Mouse (Mus musculus): ENCODE measurements around the gene Scml4. TPM values are rescaled to one million over a fixed set of nuclear protein-coding genes. Genes with fewer than 3 reads are reported as not detected.

Scml4 gene
- total RNA-seq, 2 experiments from 2014 or later = 2.0 to 2.8 TPM

- peak; percentile 79 for DNase-seq
- intact Hi-C loops (cut with DNase I; ENCODE audit: low total_unique reads) = no loop called here
Observed at GRCm38 (mm10) chr10:42972504-42973172, 112.5 kb downstream of the Scml4 start.

DNA sequence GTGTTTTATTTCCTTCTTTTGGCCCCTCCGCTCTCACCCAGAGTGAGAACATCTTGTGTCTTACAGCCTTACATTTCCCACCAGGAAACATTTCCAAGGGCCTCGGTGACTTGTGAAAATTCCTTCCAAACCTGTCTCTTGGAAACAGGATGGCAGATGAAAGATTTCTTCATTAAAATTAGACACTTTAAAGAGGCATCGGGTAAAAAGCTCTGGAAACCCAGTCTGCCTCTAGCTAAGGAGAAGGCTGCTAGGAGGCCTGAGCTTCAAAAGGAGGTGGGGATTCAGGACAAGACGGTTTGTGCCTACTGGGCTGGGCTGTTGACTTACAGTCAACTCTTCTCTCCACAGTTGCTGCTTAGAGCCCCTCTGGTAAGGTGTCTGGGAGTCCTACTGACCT is 113.4 kb downstream of the Scml4 start:
- intact Hi-C loops (cut with DNase I; ENCODE audit: low total_unique reads) = no loop called here
- no peak for DNase-seq

GRCm38 (mm10) chr10:42976577-42976976 is 116.4 kb downstream of the Scml4 start:
- DNase-seq = no peak

GRCm38 (mm10) chr10:42978346-42978745 is 118.2 kb downstream of the Scml4 start:
- intact Hi-C loops (cut with DNase I; ENCODE audit: low total_unique reads) = no loop called here
- DNase-seq = no peak

More at GRCm38 (mm10) chr10:42976577-42976976, 116.4 kb downstream of the Scml4 start:
- intact Hi-C loops (cut with DNase I; ENCODE audit: low total_unique reads) = no loop called here

GRCm38 (mm10) chr10:42980999-42981757 is 121.0 kb downstream of the Scml4 start:
- DNase-seq = no peak
- intact Hi-C loops (cut with DNase I; ENCODE audit: low total_unique reads) = no loop called here

DNA sequence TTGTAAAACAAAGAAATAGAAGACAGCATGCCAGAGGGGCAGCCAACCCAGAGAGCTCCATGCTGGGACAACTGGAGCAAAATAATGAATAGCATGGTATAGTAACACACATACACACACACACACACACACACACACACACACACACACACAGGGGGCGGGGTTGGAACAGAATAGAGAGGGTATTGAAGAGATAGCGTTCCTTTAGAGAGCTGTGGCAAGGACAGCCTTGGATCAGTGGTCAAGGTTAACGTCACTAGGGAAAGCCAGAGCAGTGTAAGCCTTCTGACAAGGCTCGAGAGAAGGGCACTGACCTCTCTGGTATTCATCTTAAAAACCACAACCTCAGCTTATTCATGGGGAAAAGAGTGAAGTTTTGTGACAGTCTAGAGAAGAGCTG is 124.7 kb downstream of the Scml4 start:
- intact Hi-C loops (cut with DNase I; ENCODE audit: low total_unique reads) = no loop called here
- no peak for DNase-seq

GRCm38 (mm10) chr10:42987594-42988052 is 127.5 kb downstream of the Scml4 start:
- peak; percentile 55 for DNase-seq
- intact Hi-C loops (cut with DNase I; ENCODE audit: low total_unique reads) = no loop called here

GRCm38 (mm10) chr10:42988627-42989026 is 128.5 kb downstream of the Scml4 start:
- DNase-seq = peak; percentile 56
- intact Hi-C loops (cut with DNase I; ENCODE audit: low total_unique reads) = no loop called here

DNA sequence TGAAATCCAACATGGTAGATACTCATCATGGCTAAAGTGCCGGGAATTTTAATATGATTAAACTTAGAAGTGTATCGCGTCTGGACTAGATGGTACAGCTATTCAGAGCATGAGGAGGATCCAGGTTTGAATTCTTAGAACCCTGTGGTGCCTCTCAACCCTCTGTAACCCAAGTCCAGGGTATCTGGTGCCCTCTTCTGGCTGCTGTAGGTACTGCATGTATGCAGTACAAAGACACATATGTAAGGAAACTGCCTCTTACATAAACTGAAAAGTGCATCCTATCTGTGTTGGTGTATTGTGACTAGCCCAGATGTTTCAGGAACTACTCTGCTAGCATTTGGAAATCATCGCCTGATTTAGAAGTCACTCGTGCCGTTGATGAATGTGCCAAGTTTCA is 129.7 kb downstream of the Scml4 start:
- intact Hi-C loops (cut with DNase I; ENCODE audit: low total_unique reads) = loop anchor here (10.0 kb wide), 1 partner anchor 185 kb away; the partner anchor contains the start of genes 9030612E09Rik and Sobp
- DNase-seq = peak; percentile 39

- no peak for DNase-seq
- intact Hi-C loops (cut with DNase I; ENCODE audit: low total_unique reads) = loop anchor here (10.0 kb wide), 1 partner anchor 184 kb away; the partner anchor contains the start of genes 9030612E09Rik and Sobp
Observed at GRCm38 (mm10) chr10:42991018-42991417, 130.8 kb downstream of the Scml4 start.

DNA sequence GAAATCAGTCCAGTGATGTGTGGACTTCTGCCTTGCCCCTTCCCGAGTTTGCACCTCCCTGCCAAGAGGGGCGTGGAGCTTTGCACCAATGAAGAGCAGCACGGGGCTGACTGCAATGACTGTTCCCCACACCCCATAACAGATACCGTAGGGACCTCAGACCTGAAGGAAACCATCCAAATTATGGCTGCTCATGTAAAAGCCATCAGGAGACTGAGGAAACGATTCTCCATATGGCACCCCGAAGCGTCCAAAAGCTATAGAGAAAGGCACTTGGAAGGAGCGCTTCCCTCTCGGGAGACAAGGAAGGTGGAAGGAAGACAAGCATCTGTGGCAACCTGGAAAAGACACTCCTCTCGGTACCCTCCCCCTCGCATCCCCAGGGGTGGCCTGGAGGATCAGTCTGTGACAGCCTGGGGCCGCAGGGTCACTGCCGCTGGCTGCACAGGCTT is 134.2 kb downstream of the Scml4 start:
- DNase-seq = peak; percentile 65
- intact Hi-C loops (cut with DNase I; ENCODE audit: low total_unique reads) = loop anchor here (10.0 kb wide), 1 partner anchor 180 kb away; the partner anchor contains the start of genes 9030612E09Rik and Sobp

GRCm38 (mm10) chr10:42995484-42995895 is 135.3 kb downstream of the Scml4 start:
- peak; percentile 32 for DNase-seq
- intact Hi-C loops (cut with DNase I; ENCODE audit: low total_unique reads) = loop anchor here (10.0 kb wide), 1 partner anchor 179 kb away; the partner anchor contains the start of genes 9030612E09Rik and Sobp

GRCm38 (mm10) chr10:42997278-42997677 is 137.1 kb downstream of the Scml4 start:
- DNase-seq = no peak
- intact Hi-C loops (cut with DNase I; ENCODE audit: low total_unique reads) = loop anchor here (10.0 kb wide), 1 partner anchor 178 kb away; the partner anchor contains the start of genes 9030612E09Rik and Sobp

DNA sequence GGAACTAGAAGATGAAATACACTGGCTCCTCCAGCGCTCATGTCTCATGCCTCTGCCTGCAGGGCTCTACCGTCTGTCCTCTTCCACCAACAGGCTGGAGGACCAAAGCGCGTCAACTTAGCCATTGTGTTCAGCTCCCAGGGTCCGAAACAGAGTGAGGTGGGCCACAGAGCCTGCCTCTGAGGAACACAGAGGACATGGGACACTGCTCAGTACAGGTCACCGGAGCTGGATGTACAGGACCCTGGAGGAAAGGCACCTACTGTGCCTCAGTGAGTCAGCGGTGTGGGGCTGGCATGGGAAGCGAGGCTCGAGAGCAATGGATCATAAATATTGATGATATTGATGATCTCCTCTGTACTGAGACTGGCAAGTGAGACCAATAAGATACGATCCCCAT is 139.2 kb downstream of the Scml4 start:
- intact Hi-C loops (cut with DNase I; ENCODE audit: low total_unique reads) = loop anchor here (10.0 kb wide), 1 partner anchor 175 kb away; the partner anchor contains the start of genes 9030612E09Rik and Sobp
- DNase-seq = no peak

GRCm38 (mm10) chr10:43001433-43001832 is 141.3 kb downstream of the Scml4 start:
- no peak for DNase-seq
- intact Hi-C loops (cut with DNase I; ENCODE audit: low total_unique reads) = no loop called here

DNA sequence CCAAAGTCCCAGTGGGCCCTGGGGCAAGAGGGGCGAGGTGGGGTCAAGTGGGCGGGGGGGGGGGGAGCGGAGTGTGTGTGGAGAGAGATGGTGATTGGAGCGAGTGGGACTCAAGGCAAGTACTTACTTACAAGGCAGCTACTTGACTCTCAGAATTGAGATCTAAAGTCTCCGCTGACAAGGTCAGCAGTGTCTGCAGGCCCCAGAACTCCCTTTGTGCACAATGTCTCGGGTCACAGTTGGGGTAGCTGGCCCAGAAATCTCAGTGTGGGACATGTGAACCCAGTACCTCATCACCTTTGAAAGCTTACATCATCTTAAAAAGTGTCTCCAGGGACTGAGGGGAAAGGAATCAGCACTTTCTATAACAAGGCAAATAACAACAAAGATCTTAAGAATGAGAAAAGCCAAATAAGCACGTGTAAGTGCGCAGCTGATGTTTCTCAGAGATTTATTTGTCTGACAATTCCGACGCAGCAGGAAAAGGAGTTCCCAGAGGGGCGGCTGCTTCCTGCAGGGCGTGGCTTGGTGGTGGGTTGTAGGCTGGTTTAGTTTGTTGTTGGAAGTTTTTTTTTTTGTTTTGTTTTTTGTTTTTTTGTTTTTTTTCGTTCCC is 142.0 kb downstream of the Scml4 start:
- intact Hi-C loops (cut with DNase I; ENCODE audit: low total_unique reads) = no loop called here
- no peak for DNase-seq

GRCm38 (mm10) chr10:43002721-43003465 is 142.7 kb downstream of the Scml4 start:
- DNase-seq = no peak
- intact Hi-C loops (cut with DNase I; ENCODE audit: low total_unique reads) = no loop called here

GRCm38 (mm10) chr10:43003466-43003757 is 143.2 kb downstream of the Scml4 start:
- intact Hi-C loops (cut with DNase I; ENCODE audit: low total_unique reads) = no loop called here
- DNase-seq = no peak

GRCm38 (mm10) chr10:43004174-43004734 is 144.1 kb downstream of the Scml4 start:
- DNase-seq = no peak
- intact Hi-C loops (cut with DNase I; ENCODE audit: low total_unique reads) = no loop called here
